7 mouse cellular contexts compared by ENCODE assay signal in the genomic region with DNA sequence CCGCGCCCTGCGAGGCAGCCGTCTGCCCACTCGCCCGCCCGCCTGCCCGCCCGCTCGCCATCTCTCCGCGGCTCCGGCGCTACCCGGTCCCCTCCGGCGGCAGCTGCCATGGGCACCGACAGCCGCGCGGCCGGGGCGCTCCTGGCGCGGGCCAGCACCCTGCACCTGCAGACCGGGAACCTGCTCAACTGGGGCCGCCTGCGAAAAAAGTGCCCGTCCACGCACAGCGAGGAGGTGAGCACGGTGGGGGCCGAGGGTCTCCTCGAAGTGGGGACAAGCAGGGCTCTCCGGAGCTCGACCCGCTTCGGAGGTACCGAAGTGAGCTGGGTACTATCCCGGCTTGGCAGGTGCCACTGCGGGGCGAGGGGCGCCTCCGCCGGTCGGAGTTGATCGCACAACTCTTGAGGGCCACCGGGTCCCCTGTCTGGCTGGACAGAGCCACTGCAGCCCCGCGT. TPM values are rescaled to one million over a fixed set of nuclear protein-coding genes. Genes with fewer than 3 reads are reported as not detected.
DNase-seq lines count a peak whose midpoint lies in the region; ATAC-seq and TF ChIP-seq lines count a peak whose summit lies in the region.

No protein-coding gene starts in this region.

- under 1% methylated on average over 50 of the region's 50 CpGs for WGBS in forebrain, embryonic 10.5 days
- under 1% methylated on average over 43 of the region's 50 CpGs for WGBS in heart, postnatal 0 days

- peak overlapping the region; percentile 94 for H3K27ac ChIP-seq in forebrain, embryonic 10.5 days
- peak overlapping the region; percentile 94 for H3K27ac ChIP-seq in heart, postnatal 0 days (ENCODE audit: low read depth)

- ATAC-seq in heart, postnatal 0 days (ENCODE audit: insufficient read depth, low read depth) = peak; percentile 52

- peaks cover 46% of the 10 kb centered on the region for H3K4me1 ChIP-seq in forebrain, embryonic 10.5 days
- peaks cover 17% of the 10 kb centered on the region for H3K4me1 ChIP-seq in heart, postnatal 0 days (ENCODE audit: control insufficient read depth, insufficient read depth)

- H3K9me3 ChIP-seq in forebrain, embryonic 10.5 days = no peaks in the 10 kb centered on the region
- no peaks in the 10 kb centered on the region for H3K9me3 ChIP-seq in heart, postnatal 0 days (replicated peaks; ENCODE audit: control insufficient read depth, low read length)

- peak overlapping the region; percentile 95 for H3K4me3 ChIP-seq in forebrain, embryonic 10.5 days
- peak overlapping the region; percentile 92 for H3K4me3 ChIP-seq in heart, postnatal 0 days (ENCODE audit: low read depth, low read length)

- TF ChIP-seq CTCF in heart, postnatal 0 days (IDR thresholded peaks at IDR 0.05; ENCODE audit: low read depth) = peak; percentile 36

- H3K4me2 ChIP-seq in heart, postnatal 0 days (ENCODE audit: low read depth, low read length) = peak overlapping the region; percentile 77

- H3K27me3 ChIP-seq in forebrain, embryonic 10.5 days (ENCODE audit: poor library complexity, severe bottlenecking) = no peaks in the 10 kb centered on the region
- H3K27me3 ChIP-seq in heart, postnatal 0 days (ENCODE audit: control insufficient read depth, insufficient read depth, low read length) = no peaks in the 10 kb centered on the region

- H3K9ac ChIP-seq in heart, postnatal 0 days (replicated peaks; ENCODE audit: low read depth, low read length) = peak overlapping the region; percentile 90

- no peaks in the 10 kb centered on the region for H3K36me3 ChIP-seq in forebrain, embryonic 10.5 days (replicated peaks)
- H3K36me3 ChIP-seq in heart, postnatal 0 days (replicated peaks; ENCODE audit: control insufficient read depth, insufficient read depth, low read length) = no peaks in the 10 kb centered on the region

- TF ChIP-seq EP300 in heart, postnatal 0 days (IDR thresholded peaks at IDR 0.05; ENCODE audit: low read depth) = no peak

- peak; percentile 77 for DNase-seq in Muller cell, postnatal 12 days (ENCODE audit: inconsistent ontology term)
- DNase-seq in c-Kit-negative CD71-positive TER-119-positive erythroid progenitor cells, embryonic 14.5 days (ENCODE audit: low read depth, low spot score) = peak; percentile 34
- DNase-seq in forebrain, embryonic 10.5 days (ENCODE audit: extremely low spot score, low spot score) = peak; percentile 70
- peak; percentile 56 for DNase-seq in heart, postnatal 0 days (ENCODE audit: low spot score)
- DNase-seq in kidney, postnatal 36 days = peak; percentile 56 to 74
- DNase-seq in lung, postnatal 14 days = peak; percentile 60
- DNase-seq in retina, postnatal 1 day = peak; percentile 71

RNA-seq across cellular contexts. Expression of a gene that starts 0.5 kb away (rescaled TPM):
- polyA plus RNA-seq in forebrain, embryonic 10.5 days (2016; fragmentation: Nextera tagmentation; extraction: Ambion mirVana) = 42.8 and 45.1 TPM in 2 replicates
- total RNA-seq in heart, postnatal 0 days (2014; rRNA removed; ENCODE audit: low replicate concordance) = 12.8 and 36.1 TPM in 2 replicates
- 47.3 and 51.7 TPM in 2 replicates for polyA plus RNA-seq in heart, postnatal 0 days (2015; fragmentation: Nextera tagmentation; extraction: Ambion mirVana)

RNA-seq across cellular contexts. Expression of a gene that starts 28.3 kb away (rescaled TPM):
- polyA plus RNA-seq in forebrain, embryonic 10.5 days (2016; fragmentation: Nextera tagmentation; extraction: Ambion mirVana) = 96.1 and 101 TPM in 2 replicates
- 9.3 and 11.2 TPM in 2 replicates for total RNA-seq in heart, postnatal 0 days (2014; rRNA removed; ENCODE audit: low replicate concordance)
- 31.7 and 33.4 TPM in 2 replicates for polyA plus RNA-seq in heart, postnatal 0 days (2015; fragmentation: Nextera tagmentation; extraction: Ambion mirVana)

RNA-seq across cellular contexts. Expression of a gene that starts 48.0 kb away (rescaled TPM):
- polyA plus RNA-seq in forebrain, embryonic 10.5 days (2016; fragmentation: Nextera tagmentation; extraction: Ambion mirVana) = 15.7 and 16.2 TPM in 2 replicates
- 24.5 and 38.6 TPM in 2 replicates for total RNA-seq in heart, postnatal 0 days (2014; rRNA removed; ENCODE audit: low replicate concordance)
- polyA plus RNA-seq in heart, postnatal 0 days (2015; fragmentation: Nextera tagmentation; extraction: Ambion mirVana) = 2.9 and 3.3 TPM in 2 replicates

Comparison
In these comparisons a context has a peak if more than half of its experiments do, and no peak if none do; other contexts are left out.
1. Peak in every context shown above with its lines: DNase-seq, ATAC-seq, H3K4me3 ChIP-seq and H3K27ac ChIP-seq.